Mouse (Mus musculus) CH12.LX (cell line): ENCODE data around the gene Blvrb. TPM values are rescaled to one million over a fixed set of nuclear protein-coding genes. Genes with fewer than 3 reads are reported as not detected.
A peak's percentile ranks its signal among the peaks of the same experiment; 100 is the strongest.

Experiments
- DNase-seq: peaks from one replicate; pipeline ENCODE4 v3.0.0-alpha.2; 2013; ENCODE audit errors: extremely low read depth
- H3K27ac ChIP-seq: 2 replicates; pipeline ENCODE4 v1.5.1; 2012; ENCODE audit warnings: low read depth, mild to moderate bottlenecking, control low read depth, moderate library complexity; ENCODE audit not compliant: insufficient read depth
- H3K27me3 ChIP-seq: replicated peaks from 2 replicates; pipeline ENCODE3; 2012; ENCODE audit warnings: inconsistent platforms
- H3K36me3 ChIP-seq, 2 experiments: replicated peaks in 1 of 2; 2 replicates each; pipeline versions ENCODE3 to v1.6.1; 2012; ENCODE audit warnings: inconsistent platforms in 1 of 2, low read length in 1 of 2, mild to moderate bottlenecking in 1 of 2, mixed read lengths in 1 of 2, moderate library complexity in 1 of 2; ENCODE audit not compliant: control insufficient read depth in 1 of 2, insufficient read depth in 1 of 2
- H3K4me1 ChIP-seq, 2 experiments: 2 replicates each; pipeline ENCODE4 v1.6.1; 2012; ENCODE audit warnings: inconsistent platforms in 1 of 2, moderate library complexity in 1 of 2; ENCODE audit not compliant: insufficient read depth in 2 of 2, control insufficient read depth in 1 of 2
- H3K4me2 ChIP-seq: 2 replicates; pipeline ENCODE4 v1.6.1; 2012; ENCODE audit warnings: low read depth, mild to moderate bottlenecking, control low read depth; ENCODE audit not compliant: poor library complexity, insufficient read depth, severe bottlenecking
- H3K4me3 ChIP-seq, 3 experiments: fragments of 150-350 bp in 1 of 3; sonication (generic) in 1 of 3; replicated peaks in 1 of 3; 2 replicates each; pipeline versions ENCODE3 to v1.5.1; 2011 to 2012; ENCODE audit warnings: low read depth in 2 of 3, low read length in 2 of 3, mild to moderate bottlenecking in 2 of 3, moderate library complexity in 2 of 3, control low read depth in 1 of 3, improper control_type of control experiment in 1 of 3, inconsistent platforms in 1 of 3, mixed read lengths in 1 of 3; ENCODE audit not compliant: poor library complexity in 1 of 3
- H3K79me2 ChIP-seq: replicated peaks from 2 replicates; pipeline ENCODE4 v1.6.1; 2012; ENCODE audit warnings: mild to moderate bottlenecking, moderate library complexity; ENCODE audit not compliant: control insufficient read depth, poor library complexity, insufficient read depth, severe bottlenecking; ENCODE audit errors: extremely low read depth
- H3K9ac ChIP-seq: 2 replicates; pipeline ENCODE4 v1.6.1; 2012; ENCODE audit warnings: low read depth, mild to moderate bottlenecking, control low read depth, moderate library complexity; ENCODE audit not compliant: insufficient read depth
- H3K9me3 ChIP-seq: replicated peaks from 2 replicates; pipeline ENCODE3; 2012; ENCODE audit warnings: low read length, inconsistent platforms, mixed read lengths
- BHLHE40 ChIP-seq: IDR thresholded peaks from 2 replicates; pipeline ENCODE4 v1.6.1; 2011; ENCODE audit warnings: mild to moderate bottlenecking, low read depth, low read length, improper control_type of control experiment
- CHD1 ChIP-seq: IDR thresholded peaks from 2 replicates; pipeline ENCODE4 v1.6.1; 2012; ENCODE audit warnings: low read depth, low read length, improper control_type of control experiment, inconsistent platforms
- CHD2 ChIP-seq: IDR thresholded peaks from 2 replicates; pipeline ENCODE4 v1.6.1; 2011; ENCODE audit warnings: low read length, improper control_type of control experiment
- EP300 ChIP-seq: IDR thresholded peaks from 2 replicates; pipeline ENCODE4 v1.6.1; 2011; ENCODE audit warnings: low read length, improper control_type of control experiment
- ETS1 ChIP-seq: conservative IDR thresholded peaks from 2 replicates; pipeline ENCODE4 v1.6.1; 2012; ENCODE audit warnings: low read depth, mild to moderate bottlenecking, inconsistent platforms, low read length, improper control_type of control experiment, moderate library complexity
- GABPA ChIP-seq: IDR thresholded peaks from 2 replicates; pipeline ENCODE4 v1.6.1; 2012; ENCODE audit warnings: low read depth, low read length, improper control_type of control experiment, inconsistent platforms; ENCODE audit not compliant: insufficient replicate concordance
- JUN ChIP-seq: IDR thresholded peaks from 2 replicates; pipeline ENCODE4 v1.6.1; 2011; ENCODE audit warnings: low read depth, mild to moderate bottlenecking, low read length, improper control_type of control experiment, moderate library complexity; ENCODE audit not compliant: insufficient read depth
- JUND ChIP-seq: conservative IDR thresholded peaks from 2 replicates; pipeline ENCODE4 v1.6.1; 2011; ENCODE audit warnings: low read depth, low read length, improper control_type of control experiment
- KAT2A ChIP-seq: IDR thresholded peaks from 2 replicates; pipeline ENCODE4 v1.6.1; 2012; ENCODE audit warnings: low read length, improper control_type of control experiment, inconsistent platforms; ENCODE audit not compliant: insufficient replicate concordance
- MAFK ChIP-seq: IDR thresholded peaks from 2 replicates; pipeline ENCODE4 v1.6.1; 2011; ENCODE audit warnings: low read length, improper control_type of control experiment; ENCODE audit not compliant: insufficient replicate concordance
- MAX ChIP-seq: IDR thresholded peaks from 2 replicates; pipeline ENCODE4 v1.6.1; 2011; ENCODE audit warnings: low read length, improper control_type of control experiment
- MEF2A ChIP-seq: IDR thresholded peaks from 2 replicates; pipeline ENCODE4 v1.6.1; 2014; ENCODE audit warnings: low read depth, mild to moderate bottlenecking, inconsistent platforms, low read length, improper control_type of control experiment, borderline replicate concordance
- MXI1 ChIP-seq: IDR thresholded peaks from 2 replicates; pipeline ENCODE4 v1.6.1; 2011; ENCODE audit warnings: mild to moderate bottlenecking, low read depth, low read length, improper control_type of control experiment
- MYC ChIP-seq: IDR thresholded peaks from 2 replicates; pipeline ENCODE4 v1.6.1; 2011; ENCODE audit warnings: low read depth, mild to moderate bottlenecking, improper control_type of control experiment, low read length
- NELFE ChIP-seq: IDR thresholded peaks from 2 replicates; pipeline ENCODE4 v1.6.1; 2011; ENCODE audit warnings: low read depth, low read length, improper control_type of control experiment
- NRF1 ChIP-seq: IDR thresholded peaks from 2 replicates; pipeline ENCODE4 v1.6.1; 2014; ENCODE audit warnings: low read depth, mild to moderate bottlenecking, inconsistent platforms, low read length, improper control_type of control experiment, moderate library complexity
- PAX5 ChIP-seq: IDR thresholded peaks from 2 replicates; pipeline ENCODE4 v1.6.1; 2012; ENCODE audit warnings: low read length, inconsistent platforms, mixed read lengths
- POLR2A ChIP-seq: IDR thresholded peaks from 2 replicates; pipeline ENCODE4 v1.6.1; 2011; ENCODE audit warnings: low read depth, mild to moderate bottlenecking, improper control_type of control experiment, low read length
- POLR2AphosphoS2 ChIP-seq: IDR thresholded peaks from 2 replicates; pipeline ENCODE4 v1.6.1; 2011; ENCODE audit warnings: low read depth, low read length, improper control_type of control experiment
- RAD21 ChIP-seq: IDR thresholded peaks from 2 replicates; pipeline ENCODE4 v1.6.1; 2011; ENCODE audit warnings: low read depth, mild to moderate bottlenecking, low read length, improper control_type of control experiment, moderate library complexity
- SIN3A ChIP-seq: IDR thresholded peaks from 2 replicates; pipeline ENCODE4 v1.6.1; 2012; ENCODE audit warnings: low read length, improper control_type of control experiment, inconsistent platforms
- SMC3 ChIP-seq: IDR thresholded peaks from 2 replicates; pipeline ENCODE4 v1.6.1; 2011; ENCODE audit warnings: low read depth, low read length, improper control_type of control experiment
- TBP ChIP-seq: conservative IDR thresholded peaks from 2 replicates; pipeline ENCODE4 v1.6.1; 2011; ENCODE audit warnings: low read depth, low read length, improper control_type of control experiment
- TCF12 ChIP-seq: IDR thresholded peaks from 2 replicates; pipeline ENCODE4 v1.6.1; 2014; ENCODE audit warnings: low read depth, mild to moderate bottlenecking, inconsistent platforms, low read length, improper control_type of control experiment
- UBTF ChIP-seq: IDR thresholded peaks from 2 replicates; pipeline ENCODE4 v1.6.1; 2012; ENCODE audit warnings: low read depth, mild to moderate bottlenecking, inconsistent platforms, low read length, improper control_type of control experiment, moderate library complexity
- USF1 ChIP-seq: IDR thresholded peaks from 2 replicates; pipeline ENCODE4 v1.6.1; 2014; ENCODE audit warnings: low read depth, mild to moderate bottlenecking, inconsistent platforms, low read length, improper control_type of control experiment
- USF2 ChIP-seq: conservative IDR thresholded peaks from 2 replicates; pipeline ENCODE4 v1.6.1; 2011; ENCODE audit warnings: low read depth, low read length, improper control_type of control experiment
- ZC3H11A ChIP-seq: IDR thresholded peaks from 2 replicates; pipeline ENCODE4 v1.6.1; 2012; ENCODE audit warnings: low read depth, mild to moderate bottlenecking, inconsistent platforms, low read length, improper control_type of control experiment
- ZKSCAN1 ChIP-seq: IDR thresholded peaks from 2 replicates; pipeline ENCODE4 v1.6.1; 2012; ENCODE audit warnings: low read depth, inconsistent platforms, low read length, improper control_type of control experiment, borderline replicate concordance
- ZMIZ1 ChIP-seq: IDR thresholded peaks from 2 replicates; pipeline ENCODE4 v1.6.1; 2012; ENCODE audit warnings: low read depth, mild to moderate bottlenecking, inconsistent platforms, low read length, improper control_type of control experiment
- ZNF384 ChIP-seq: IDR thresholded peaks from 2 replicates; pipeline ENCODE4 v1.6.1; 2012; ENCODE audit warnings: low read depth, low read length, improper control_type of control experiment, inconsistent platforms
- dilution Hi-C: fragments of 300-500 bp; cut with MboI; formaldehyde crosslinking; loops from 2 replicates; pipeline ENCODE4 v1.14.3; 2020; ENCODE audit warnings: low sequenced_read_pairs; ENCODE audit not compliant: extremely low pct_unique_long_range_greater_than_20kb, extremely low pct_ligation_motif_present
- in situ Hi-C: fragments of 300-500 bp; cut with MboI; formaldehyde crosslinking; loops from 3 replicates; pipeline ENCODE4 v1.14.3; 2019; ENCODE audit warnings: low sequenced_read_pairs, low pct_ligation_motif_present, low pct_unique_long_range_greater_than_20kb, mixed read lengths
- polyA plus RNA-seq: library from polyadenylated mRNA; unstranded; fragments of >175 nt; gene quantifications from 2 replicates; pipeline ENCODE4 v1.2.1, GENCODE M21; 2012; ENCODE audit warnings: low read depth; ENCODE audit not compliant: insufficient read length
- total RNA-seq, 2 experiments: library from RNA; depleted of rRNA; stranded (reverse); fragments of 300-350 nt in 1 of 2; fragments of >200 nt in 1 of 2; gene quantifications; 2 replicates each; pipeline ENCODE4 v1.2.3; 2012 to 2014

Blvrb gene
- total and polyA plus RNA-seq, 3 experiments: 4.3 to 9.4 (median 7.6) TPM

GRCm38 (mm10) chr7:27490227-27490542 lies 42.4 kb downstream of the Blvrb start:
- Histone ChIP-seq H3K4me3 (peak overlapping the region in 2 of 3 experiments; percentile 41 to 47), H3K36me3 (peaks cover 0 to 10% of the 10 kb centered on the region in 2 experiments), H3K4me1 (peaks cover 3 to 37% of the 10 kb centered on the region in 2 experiments), H3K79me2 (no peaks in the 10 kb centered on the region), H3K4me2 (peak overlapping the region; percentile 78), H3K27ac (no peak overlapping the region), H3K27me3 (no peaks in the 10 kb centered on the region), H3K9me3 (no peaks in the 10 kb centered on the region), H3K9ac (peak overlapping the region; percentile 64; the same call in 1 of the 2 replicates)
- DNase-seq: no peak
- no peak for TF ChIP-seq ZC3H11A
- no peak for TF ChIP-seq KAT2A
- TF ChIP-seq RAD21: no peak
- no peak for TF ChIP-seq USF2
- TF ChIP-seq NELFE: no peak
- TF ChIP-seq SIN3A: no peak
- no peak for TF ChIP-seq MXI1
- no peak for TF ChIP-seq PAX5
- no peak for TF ChIP-seq ZKSCAN1
- dilution Hi-C loops: no loop called here
- in situ Hi-C loops: no loop called here

GRCm38 (mm10) chr7:27490543-27491329 lies 43.0 kb downstream of the Blvrb start:
- DNase-seq: peak; percentile 85
- Histone ChIP-seq H3K79me2 (no peaks in the 10 kb centered on the region), H3K9me3 (no peaks in the 10 kb centered on the region), H3K4me2 (peak overlapping the region; percentile 78), H3K9ac (peak overlapping the region; percentile 64), H3K27ac (peak overlapping the region; percentile 33; the same call in 1 of the 2 replicates), H3K4me3 (peak overlapping the region; percentile 37 to 53 (median 47)), H3K4me1 (peaks cover 3 to 32% of the 10 kb centered on the region in 2 experiments), H3K27me3 (no peaks in the 10 kb centered on the region), H3K36me3 (peaks cover 0 to 10% of the 10 kb centered on the region in 2 experiments)
- dilution Hi-C loops (no loop called here), in situ Hi-C loops (no loop called here)
- TF ChIP-seq USF1 (no peak), SIN3A (peak; percentile 59), UBTF (no peak), KAT2A (no peak), EP300 (no peak), ZNF384 (peak; percentile 83), ZMIZ1 (no peak), TCF12 (peak; percentile 55; the same call in 1 of the 2 replicates), TBP (no peak), NRF1 (no peak), MEF2A (no peak), NELFE (peak; percentile 47; the same call in 1 of the 2 replicates), CHD1 (no peak), MYC (no peak), CHD2 (peak; percentile 68), MAFK (no peak), JUN (no peak), MAX (no peak), RAD21 (peak; percentile 57), MXI1 (no peak), BHLHE40 (peak; percentile 97), JUND (no peak), ETS1 (no peak; the same call in 1 of the 2 replicates), POLR2AphosphoS2 (no peak), ZKSCAN1 (no peak), GABPA (no peak), POLR2A (peak; percentile 46; the same call in 1 of the 2 replicates), ZC3H11A (no peak), SMC3 (peak; percentile 72)
